Mouse (Mus musculus) CD8-positive naive resting alpha-beta T cell, adult 2 months (primary cell): ENCODE data around the gene Olfr141.

Experiments used
- DNase-seq, 2 experiments: peaks; one replicate each; pipeline ENCODE4 v3.0.0; 2022; ENCODE audit warnings: low read depth in 2 of 2, low spot score in 2 of 2

Olfr141 gene

GRCm38 (mm10) chr2:86809918-86810317 is at the start of gene Olfr141:
Olfr141 (minus strand) TSS chr2:86810018.
- no peak for DNase-seq

- DNase-seq, result no peak
Observed at GRCm38 (mm10) chr2:86851596-86851995, 41.8 kb upstream of the Olfr141 start, which contains the start of gene Olfr1095. Olfr1095 (minus strand) TSS chr2:86851696.

- DNase-seq, result no peak
Observed at GRCm38 (mm10) chr2:86824363-86824762, 14.5 kb upstream of the Olfr141 start, which contains the start of gene Olfr1094. Olfr1094 (plus strand) TSS chr2:86824663.

- no peak for DNase-seq
Observed at GRCm38 (mm10) chr2:86782179-86782578, 27.6 kb downstream of the Olfr141 start, which contains the start of gene Olfr1093. Olfr1093 (plus strand) TSS chr2:86782479.

- DNase-seq, result no peak
Observed at GRCm38 (mm10) chr2:86761050-86761449, 48.8 kb downstream of the Olfr141 start.

GRCm38 (mm10) chr2:86758893-86759292 is 50.9 kb downstream of the Olfr141 start, which contains the start of gene Olfr1090:
Olfr1090 (minus strand) TSS chr2:86758993.
- no peak for DNase-seq
